Mouse (Mus musculus) limb, embryonic 14.5 days (tissue): ENCODE measurements around the gene Lmo7. TPM values are rescaled to one million over a fixed set of nuclear protein-coding genes. Genes with fewer than 3 reads are reported as not detected.

ENCODE experiments used
- ATAC-seq: fragments of 200-750 bp; cut with Nextera tagmentation; 2 replicates; pipeline ENCODE4 v1.8.0; 2017; ENCODE audit warnings: low read depth, moderate number of reproducible peaks, moderate TSS enrichment; ENCODE audit not compliant: low FRiP score
- DNase-seq: peaks from one replicate; pipeline ENCODE4 v3.0.0-alpha.2; 2015; ENCODE audit warnings: low spot score
- H3K27ac ChIP-seq: fragments of 300-500 bp; sonication (generic); replicated peaks from 2 replicates; pipeline ENCODE4 v1.5.1; 2014; ENCODE audit warnings: low read depth, mild to moderate bottlenecking, low read length, moderate library complexity, mixed read lengths
- H3K27me3 ChIP-seq: fragments of 300-500 bp; sonication (generic); 2 replicates; pipeline ENCODE4 v1.6.1; 2014; ENCODE audit warnings: low read length, mixed read lengths; ENCODE audit not compliant: control insufficient read depth, insufficient read depth
- H3K36me3 ChIP-seq: fragments of 300-500 bp; sonication (generic); 2 replicates; pipeline ENCODE4 v1.6.1; 2014; ENCODE audit warnings: mild to moderate bottlenecking, low read length, moderate library complexity, mixed read lengths; ENCODE audit not compliant: control insufficient read depth, insufficient read depth
- H3K4me1 ChIP-seq: fragments of 300-500 bp; sonication (generic); 2 replicates; pipeline ENCODE4 v1.6.1; 2014; ENCODE audit warnings: antibody characterized with exemption, low read length, mixed read lengths; ENCODE audit not compliant: control insufficient read depth, insufficient read depth
- H3K4me2 ChIP-seq: fragments of 300-500 bp; sonication (generic); replicated peaks from 2 replicates; pipeline ENCODE4 v1.6.1; 2014; ENCODE audit warnings: low read depth, mild to moderate bottlenecking, low read length, moderate library complexity; ENCODE audit not compliant: severe bottlenecking
- H3K4me3 ChIP-seq: fragments of 300-500 bp; sonication (generic); replicated peaks from 2 replicates; pipeline ENCODE4 v1.5.1; 2014; ENCODE audit warnings: low read length
- H3K9ac ChIP-seq: fragments of 300-500 bp; sonication (generic); 2 replicates; pipeline ENCODE4 v1.6.1; 2014; ENCODE audit warnings: mild to moderate bottlenecking, low read depth, low read length, moderate library complexity; ENCODE audit not compliant: severe bottlenecking
- H3K9me3 ChIP-seq: fragments of 300-500 bp; sonication (generic); 2 replicates; pipeline ENCODE4 v1.6.1; 2016; ENCODE audit warnings: low read length; ENCODE audit not compliant: control insufficient read depth
- POLR2A ChIP-seq: fragments of 200-500 bp; IDR thresholded peaks from 2 replicates; pipeline ENCODE4 v1.8.0; 2012; ENCODE audit warnings: inconsistent platforms, mild to moderate bottlenecking, moderate library complexity, borderline replicate concordance; ENCODE audit not compliant: insufficient read depth, insufficient read length; ENCODE audit errors: extremely low read depth
- WGBS: fragments of 180-500 bp; shearing (Covaris S2); extraction: QIAGEN DNeasy Blood & Tissue Kit; methylation state at CpG from one replicate; pipeline ENCODE4 v1.1.7; 2014; 5-methylcytosine and 5-hydroxymethylcytosine counted together
- polyA plus RNA-seq, 2 experiments: library from polyadenylated mRNA; depleted of rRNA in 1 of 2; stranded (reverse) in 1 of 2; unstranded in 1 of 2; fragments of >200 nt; fragmentation: Nextera tagmentation in 1 of 2; extraction: Ambion mirVana in 1 of 2; gene quantifications; 2 replicates each; pipeline versions ENCODE4 v1.2.1 to v1.2.3; 2012 to 2014

The Lmo7 gene
- polyA plus RNA-seq, 2 experiments, result 21.6 to 26.2 TPM

- no peaks in the 10 kb centered on the region for H3K9me3 ChIP-seq
- no peak overlapping the region for H3K4me3 ChIP-seq
- H3K36me3 ChIP-seq, result no peaks in the 10 kb centered on the region
- H3K4me2 ChIP-seq, result no peak overlapping the region
- H3K9ac ChIP-seq, result no peak overlapping the region
- DNase-seq, result no peak
- 69% methylated on average over 3 of the region's 3 CpGs for WGBS
- no peak for ATAC-seq
- H3K27ac ChIP-seq, result no peak overlapping the region
- TF ChIP-seq POLR2A, result no peak
- no peaks in the 10 kb centered on the region for H3K27me3 ChIP-seq
- H3K4me1 ChIP-seq, result no peaks in the 10 kb centered on the region
These were observed 132.3 kb downstream of the Lmo7 start for GRCm38 (mm10) chr14:101862088-101862487.

DNA sequence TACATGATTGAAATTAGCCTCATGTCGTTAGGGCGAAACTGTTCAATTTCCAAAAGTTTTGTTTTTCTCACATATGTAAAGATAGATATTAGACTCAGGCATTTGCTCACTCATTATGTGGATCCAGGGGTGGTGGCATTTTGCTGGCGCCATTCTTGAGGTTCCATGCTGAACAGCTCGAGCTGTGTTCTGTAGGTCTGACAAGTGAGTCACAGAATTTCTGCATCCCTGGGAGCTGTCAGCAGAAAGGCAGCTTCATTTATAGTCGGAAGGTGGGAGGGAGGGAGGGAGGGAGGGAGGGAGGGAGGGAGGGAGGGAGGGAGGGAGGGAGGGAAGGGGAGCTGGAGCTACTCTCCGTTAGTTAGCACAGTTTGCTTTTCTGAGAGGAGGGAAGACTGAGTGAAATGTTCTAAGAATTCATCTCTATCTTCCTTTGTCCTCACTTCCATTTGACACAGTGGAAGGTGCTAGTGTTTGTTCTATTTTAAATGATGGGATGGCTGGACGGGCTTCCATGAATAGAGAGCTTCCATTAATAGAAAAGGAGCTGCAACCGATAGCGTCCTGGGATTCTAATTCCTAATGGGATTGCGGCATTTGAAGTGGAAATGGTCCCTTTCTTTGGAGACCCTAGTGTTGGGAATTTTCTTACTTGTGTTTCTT, 137.4 kb downstream of the Lmo7 start:
- Histone ChIP-seq H3K27ac (no peak overlapping the region), H3K4me3 (no peak overlapping the region), H3K36me3 (no peaks in the 10 kb centered on the region), H3K4me1 (no peaks in the 10 kb centered on the region), H3K9me3 (no peaks in the 10 kb centered on the region), H3K4me2 (no peak overlapping the region), H3K27me3 (no peaks in the 10 kb centered on the region), H3K9ac (no peak overlapping the region)
- no peak for DNase-seq
- no peak for ATAC-seq
- WGBS, result 68% methylated on average over 9 of the region's 10 CpGs
- no peak for TF ChIP-seq POLR2A

DNA sequence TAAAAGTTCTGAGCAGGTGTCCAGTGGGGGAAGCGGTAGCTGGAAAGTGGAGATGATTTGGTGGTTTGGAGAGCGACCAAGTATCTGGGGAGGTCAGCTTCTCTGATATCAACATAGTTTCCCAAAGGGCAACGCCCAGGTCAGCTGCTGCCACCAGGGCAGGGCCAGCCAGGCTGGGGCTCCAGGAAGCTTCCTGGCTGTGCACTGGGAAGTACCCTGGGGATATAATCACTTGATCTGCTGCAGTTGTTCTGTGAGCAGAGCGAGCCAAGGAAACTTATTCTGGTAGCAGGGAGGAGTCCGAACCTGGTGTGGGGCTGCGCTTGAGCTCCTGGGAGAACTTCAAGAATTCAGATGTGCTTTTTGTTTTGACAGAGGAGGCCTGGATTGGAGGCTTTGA, 139.4 kb downstream of the Lmo7 start:
- no peak for TF ChIP-seq POLR2A
- 65% methylated on average over 6 of the region's 6 CpGs for whole genome bisulfite sequencing

GRCm38 (mm10) chr14:101869661-101870060, 139.9 kb downstream of the Lmo7 start:
- Histone ChIP-seq H3K4me2 (no peak overlapping the region), H3K4me1 (no peaks in the 10 kb centered on the region), H3K36me3 (no peaks in the 10 kb centered on the region), H3K9me3 (no peaks in the 10 kb centered on the region), H3K4me3 (no peak overlapping the region), H3K27me3 (no peaks in the 10 kb centered on the region), H3K9ac (no peak overlapping the region), H3K27ac (no peak overlapping the region)
- DNase-seq (no peak), ATAC-seq (no peak)
- TF ChIP-seq POLR2A, result no peak
- whole genome bisulfite sequencing, result 75% methylated on average over 4 of the region's 4 CpGs

More for the DNA sequence above, 139.4 kb downstream of the Lmo7 start:
- Histone ChIP-seq H3K27ac (no peak overlapping the region), H3K9ac (no peak overlapping the region), H3K4me1 (no peaks in the 10 kb centered on the region), H3K4me2 (no peak overlapping the region), H3K36me3 (no peaks in the 10 kb centered on the region), H3K9me3 (no peaks in the 10 kb centered on the region), H3K27me3 (no peaks in the 10 kb centered on the region), H3K4me3 (no peak overlapping the region)
- DNase-seq, result no peak
- ATAC-seq, result no peak

DNA sequence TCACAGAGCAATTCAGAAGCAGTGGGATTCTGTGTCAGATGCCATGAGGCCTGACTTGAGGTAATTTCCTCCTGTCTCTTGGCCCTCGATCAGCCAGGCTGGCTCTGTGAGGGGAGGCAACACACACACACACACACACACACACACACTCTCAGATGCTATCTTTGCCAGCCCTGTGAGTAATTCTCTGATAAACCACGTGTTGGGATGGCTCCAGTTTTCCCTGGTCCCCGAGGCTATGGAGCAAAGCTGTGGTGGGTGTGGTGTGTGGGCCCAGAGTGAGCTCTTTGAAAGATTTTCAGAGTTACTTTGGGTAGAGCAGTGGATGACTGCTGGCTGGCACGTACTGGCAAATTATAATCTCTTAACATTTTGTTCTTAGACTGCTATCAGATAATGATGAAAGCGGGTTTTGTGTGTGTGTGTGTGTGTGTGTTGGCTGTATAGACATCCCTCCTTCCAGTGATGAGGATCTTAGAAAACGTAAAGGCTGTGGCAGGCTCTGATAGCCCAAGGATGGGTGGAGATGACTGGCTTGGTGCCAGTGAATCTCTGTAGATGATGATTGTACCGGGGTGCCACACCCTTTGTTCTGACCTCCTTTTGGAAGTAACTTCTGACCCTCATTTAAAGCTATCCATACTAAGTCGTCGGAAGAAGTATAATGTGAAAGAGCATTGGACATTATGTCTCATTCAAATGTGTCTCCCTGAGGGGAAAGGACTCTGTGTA, 140.6 kb downstream of the Lmo7 start:
- 71% methylated on average over 9 of the region's 9 CpGs for WGBS
- no peak overlapping the region for H3K27ac ChIP-seq
- DNase-seq (peak; percentile 16), ATAC-seq (no peak)
- H3K9ac ChIP-seq, result no peak overlapping the region
- no peaks in the 10 kb centered on the region for H3K36me3 ChIP-seq
- TF ChIP-seq POLR2A, result no peak
- no peak overlapping the region for H3K4me2 ChIP-seq
- no peaks in the 10 kb centered on the region for H3K9me3 ChIP-seq
- no peaks in the 10 kb centered on the region for H3K4me1 ChIP-seq
- H3K27me3 ChIP-seq, result no peaks in the 10 kb centered on the region
- H3K4me3 ChIP-seq, result no peak overlapping the region
